Mouse (Mus musculus): ENCODE results near the gene Gper1.

GRCm38 (mm10) chr5:139427989-139428388, 5.0 kb downstream of the Gper1 start:
- TF ChIP-seq CTCF (IDR thresholded peaks at IDR 0.05) = no peak
- no peak for TF ChIP-seq EP300 (IDR thresholded peaks at IDR 0.05)
